Mouse (Mus musculus) lung, embryonic 14.5 days (tissue): ENCODE results near the gene Gfra1. TPM values are rescaled to one million over a fixed set of nuclear protein-coding genes. Genes with fewer than 3 reads are reported as not detected.

ENCODE experiments used
- ATAC-seq: fragments of 200-750 bp; cut with Nextera tagmentation; 2 replicates; pipeline ENCODE4 v1.8.0; 2017; ENCODE audit warnings: mild to moderate bottlenecking, moderate TSS enrichment, moderate library complexity; ENCODE audit not compliant: insufficient read depth
- DNase-seq: peaks from one replicate; pipeline ENCODE4 v3.0.0-alpha.2; 2015
- H3K27ac ChIP-seq: fragments of 300-500 bp; sonication (generic); 2 replicates; pipeline ENCODE4 v1.5.1; 2014; ENCODE audit warnings: low read depth, mild to moderate bottlenecking, moderate library complexity
- H3K27me3 ChIP-seq: fragments of 300-500 bp; sonication (generic); 2 replicates; pipeline ENCODE4 v1.6.1; 2014; ENCODE audit warnings: low read length, control low read depth; ENCODE audit not compliant: insufficient read depth
- H3K36me3 ChIP-seq: fragments of 300-500 bp; sonication (generic); 2 replicates; pipeline ENCODE4 v1.6.1; 2014; ENCODE audit warnings: control low read depth; ENCODE audit not compliant: insufficient read depth
- H3K4me1 ChIP-seq: fragments of 300-500 bp; sonication (generic); 2 replicates; pipeline ENCODE4 v1.6.1; 2014; ENCODE audit warnings: antibody characterized with exemption, control low read depth; ENCODE audit not compliant: insufficient read depth
- H3K4me2 ChIP-seq: fragments of 300-500 bp; sonication (generic); 2 replicates; pipeline ENCODE4 v1.6.1; 2014; ENCODE audit warnings: mild to moderate bottlenecking
- H3K4me3 ChIP-seq: fragments of 300-500 bp; sonication (generic); 2 replicates; pipeline ENCODE4 v1.5.1; 2014; ENCODE audit warnings: low read depth, low read length
- H3K9ac ChIP-seq: fragments of 300-500 bp; sonication (generic); 2 replicates; pipeline ENCODE4 v1.6.1; 2014
- H3K9me3 ChIP-seq: fragments of 300-500 bp; sonication (generic); 2 replicates; pipeline ENCODE4 v1.6.1; 2016; ENCODE audit warnings: low read depth, low read length, control low read depth
- CTCF ChIP-seq: IDR thresholded peaks from 2 replicates; pipeline ENCODE4 v1.5.1; 2016; ENCODE audit warnings: antibody characterized with exemption, low read depth
- WGBS: fragments of 180-500 bp; shearing (Covaris S2); extraction: QIAGEN DNeasy Blood & Tissue Kit; methylation state at CpG from one replicate; pipeline ENCODE4 v1.1.7; 2014; 5-methylcytosine and 5-hydroxymethylcytosine counted together
- polyA plus RNA-seq: library from polyadenylated mRNA; unstranded; fragments of >200 nt; fragmentation: Nextera tagmentation; extraction: Ambion mirVana; gene quantifications from 2 replicates; pipeline ENCODE4 v1.2.1, GENCODE M21; 2014

Gene Gfra1
- polyA plus RNA-seq = 6.7 and 7.7 TPM in 2 replicates

DNA sequence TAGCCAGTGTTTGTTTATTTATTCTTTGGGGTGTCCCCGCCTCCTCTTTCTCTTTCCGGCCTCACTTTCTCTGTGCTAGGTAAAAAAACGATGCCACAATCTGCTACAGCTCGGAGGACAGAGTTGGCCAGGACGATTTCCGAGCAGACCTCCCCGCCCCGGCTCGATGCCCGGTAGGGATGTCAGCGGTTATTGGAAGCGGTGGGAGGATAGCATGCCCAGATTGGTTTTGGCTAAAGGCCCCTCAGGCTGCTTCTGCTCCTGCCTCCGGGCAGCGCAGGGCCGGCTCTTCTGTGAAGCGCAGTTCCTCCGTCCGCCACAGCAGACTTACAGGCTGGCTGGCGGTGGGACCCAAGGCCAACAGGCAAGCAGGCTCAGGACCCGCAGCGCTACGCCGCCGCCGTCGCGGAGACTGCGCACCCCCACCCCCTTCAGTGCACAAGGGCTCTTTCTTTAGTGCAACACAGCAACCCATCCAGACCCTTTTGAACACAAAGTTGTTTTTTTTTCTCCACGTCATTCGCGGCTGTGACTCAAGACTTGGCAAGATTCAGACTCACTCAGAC is at the start of gene Gfra1:
Gfra1 (minus strand) TSS at position 414 of the 566 bp plus-strand sequence.
- no peak within 1 kb of the TSS for H3K27ac ChIP-seq
- peak within 1 kb of the TSS; percentile 38 for H3K9ac ChIP-seq
- peaks cover 15% of the 10 kb centered on the region; the same call in 1 of the 2 replicates for H3K4me1 ChIP-seq
- peak within 1 kb of the TSS; percentile 49 for H3K4me3 ChIP-seq
- WGBS = under 1% methylated on average over 31 of the region's 31 CpGs
- H3K9me3 ChIP-seq = no peaks in the 10 kb centered on the region
- DNase-seq (peak; percentile 79), ATAC-seq (peak; percentile 59)
- H3K4me2 ChIP-seq = peak within 1 kb of the TSS; percentile 96
- no peaks in the 10 kb centered on the region for H3K36me3 ChIP-seq
- H3K27me3 ChIP-seq = peaks cover 37% of the 10 kb centered on the region
- TF ChIP-seq CTCF = peak; percentile 54

DNA sequence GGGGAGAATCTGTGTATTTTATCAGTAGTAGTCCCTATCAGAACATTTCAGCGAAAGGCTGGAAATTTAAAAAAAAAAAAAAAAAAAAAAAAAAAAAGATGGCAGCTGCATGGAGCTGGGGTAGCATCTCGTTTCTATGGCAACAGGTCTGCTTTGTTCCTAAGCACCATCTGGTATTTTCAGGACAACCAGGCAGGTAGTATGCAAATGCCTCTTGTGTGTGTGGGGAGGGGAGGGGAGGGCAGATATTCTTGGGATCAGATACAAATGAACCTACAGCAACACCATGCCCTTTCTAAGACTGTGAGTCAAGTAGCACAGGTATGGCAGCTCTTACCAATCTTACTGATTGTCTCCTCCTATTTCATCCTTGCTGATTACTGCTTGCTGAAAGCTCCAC is 44.3 kb upstream of the Gfra1 start:
- 84% methylated on average over 2 of the region's 2 CpGs for WGBS
- Histone ChIP-seq H3K27me3 (peaks cover 5% of the 10 kb centered on the region; the same call in 1 of the 2 replicates), H3K9me3 (no peaks in the 10 kb centered on the region), H3K36me3 (no peaks in the 10 kb centered on the region), H3K9ac (no peak overlapping the region), H3K4me2 (no peak overlapping the region), H3K4me3 (no peak overlapping the region), H3K27ac (no peak overlapping the region), H3K4me1 (no peaks in the 10 kb centered on the region)
- ATAC-seq (0 out of 2 replicates have a peak, but pooled peaks have one; percentile 6), DNase-seq (peak; percentile 21)
- TF ChIP-seq CTCF = no peak

DNA sequence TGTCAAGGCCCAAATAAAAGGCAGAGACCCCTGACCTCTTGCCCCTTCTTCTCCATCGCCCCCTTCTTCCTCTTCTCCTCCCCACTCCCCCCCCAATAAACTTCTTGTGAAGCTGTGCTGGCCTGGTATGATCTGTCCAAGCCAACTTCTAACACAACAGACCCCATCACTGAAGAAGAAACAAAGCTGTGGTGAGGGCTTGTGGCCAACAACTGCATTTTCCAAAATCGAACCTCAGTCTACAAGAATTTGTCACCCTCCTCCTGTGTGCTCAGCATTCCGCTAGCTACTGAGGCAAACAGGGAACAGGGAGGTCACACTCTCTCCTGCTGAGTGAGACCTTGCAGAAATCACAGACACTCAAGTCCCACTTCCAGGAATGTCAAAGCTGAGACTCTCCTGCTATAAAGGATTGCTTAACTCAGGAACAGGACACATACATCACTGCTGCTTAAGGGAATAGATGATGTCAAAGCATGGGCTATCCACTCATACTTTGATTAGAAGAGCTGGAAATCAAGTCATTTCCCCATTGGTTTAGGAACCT is 43.8 kb upstream of the Gfra1 start:
- peak; percentile 38 for ATAC-seq
- H3K27ac ChIP-seq = no peak overlapping the region
- peak; percentile 46 for DNase-seq
- H3K9ac ChIP-seq = no peak overlapping the region
- peaks cover 9% of the 10 kb centered on the region; the same call in 1 of the 2 replicates for H3K27me3 ChIP-seq
- H3K4me2 ChIP-seq = no peak overlapping the region
- 33% methylated on average over 3 of the region's 3 CpGs for WGBS
- no peaks in the 10 kb centered on the region for H3K36me3 ChIP-seq
- H3K4me3 ChIP-seq = no peak overlapping the region
- H3K4me1 ChIP-seq = no peaks in the 10 kb centered on the region; the same call in 1 of the 2 replicates
- H3K9me3 ChIP-seq = no peaks in the 10 kb centered on the region
- no peak for TF ChIP-seq CTCF

DNA sequence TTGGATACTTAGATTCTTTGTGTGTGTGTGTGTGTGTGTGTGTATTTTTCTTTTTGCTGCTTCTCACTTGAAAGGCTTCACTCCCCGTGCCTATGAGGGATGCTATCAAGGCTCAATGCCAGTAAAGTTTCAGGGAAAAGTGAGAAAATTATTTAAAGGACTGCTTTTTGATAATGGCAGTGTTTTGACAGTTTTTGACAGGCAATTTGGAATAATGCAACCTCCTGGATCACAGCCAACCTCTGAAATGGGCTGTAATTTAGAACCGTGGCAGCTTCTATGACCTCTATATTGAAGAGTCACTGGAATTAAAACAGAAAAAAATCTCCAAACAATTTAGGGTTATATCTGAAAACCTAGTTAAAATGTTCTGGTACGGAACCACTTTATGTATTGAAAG is 41.4 kb upstream of the Gfra1 start:
- 26% methylated on average over 3 of the region's 3 CpGs for WGBS
- H3K9ac ChIP-seq = no peak overlapping the region
- no peaks in the 10 kb centered on the region for H3K36me3 ChIP-seq
- ATAC-seq (no peak), DNase-seq (peak; percentile 85)
- peaks cover 6% of the 10 kb centered on the region; the same call in 1 of the 2 replicates for H3K27me3 ChIP-seq
- no peak overlapping the region for H3K27ac ChIP-seq
- H3K4me2 ChIP-seq = no peak overlapping the region
- H3K9me3 ChIP-seq = no peaks in the 10 kb centered on the region
- no peak overlapping the region for H3K4me3 ChIP-seq
- H3K4me1 ChIP-seq = no peaks in the 10 kb centered on the region; the same call in 1 of the 2 replicates
- no peak for TF ChIP-seq CTCF

DNA sequence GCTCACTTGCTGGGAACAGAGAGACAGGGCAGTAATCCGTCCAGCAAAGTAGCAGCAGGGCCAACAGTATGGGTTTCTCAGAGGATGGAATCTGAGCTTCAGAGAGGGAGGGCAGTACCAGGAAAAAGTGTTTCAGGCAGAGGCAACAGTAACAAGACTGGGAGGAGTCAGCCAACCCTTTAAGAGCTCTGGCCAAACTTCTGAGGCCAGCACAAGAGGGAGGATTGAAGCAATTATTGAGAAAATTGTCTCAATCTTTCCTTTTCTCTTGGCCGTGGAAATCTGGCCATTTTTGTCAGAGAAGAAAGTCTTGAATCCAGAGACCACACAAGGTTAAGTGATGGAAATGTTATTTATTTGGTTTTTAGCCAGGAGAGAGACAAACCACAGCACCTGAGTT is 31.0 kb upstream of the Gfra1 start:
- TF ChIP-seq CTCF = no peak
- H3K36me3 ChIP-seq = no peaks in the 10 kb centered on the region
- no peak overlapping the region for H3K9ac ChIP-seq
- no peaks in the 10 kb centered on the region for H3K9me3 ChIP-seq
- no peak overlapping the region for H3K4me3 ChIP-seq
- H3K4me1 ChIP-seq = no peaks in the 10 kb centered on the region
- H3K27ac ChIP-seq = no peak overlapping the region
- DNase-seq (no peak), ATAC-seq (no peak)
- H3K4me2 ChIP-seq = no peak overlapping the region
- no peaks in the 10 kb centered on the region for H3K27me3 ChIP-seq
- WGBS = 53% methylated on average over 2 of the region's 2 CpGs

DNA sequence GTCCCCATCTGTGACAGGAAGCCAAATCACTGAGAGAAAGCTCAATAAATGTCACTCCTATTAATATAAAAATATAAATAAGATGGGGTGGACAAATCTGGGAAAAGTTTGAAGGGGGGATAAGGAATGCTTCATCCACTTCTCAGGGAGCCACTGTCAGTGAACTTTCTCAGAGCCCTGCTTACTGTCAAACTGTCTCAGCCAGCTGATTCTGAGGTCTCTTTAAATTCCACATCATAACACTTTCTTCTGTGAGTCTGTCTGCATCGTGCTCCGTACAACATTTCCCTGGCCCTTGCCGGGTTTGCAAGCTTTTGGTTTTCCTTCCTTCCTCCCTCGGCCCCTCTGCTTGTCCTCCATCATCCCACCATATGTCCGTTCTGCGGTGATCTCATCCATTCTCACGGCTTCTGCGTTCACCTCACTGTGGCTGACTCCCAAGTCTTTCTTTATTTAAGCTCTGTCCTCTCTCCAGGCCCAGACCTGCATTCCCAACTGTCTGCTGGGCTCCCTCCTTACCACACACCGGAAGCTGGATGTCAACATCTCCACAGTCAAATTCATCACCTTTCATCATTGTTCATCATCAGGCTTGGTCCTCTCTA is 26.8 kb upstream of the Gfra1 start:
- Histone ChIP-seq H3K27me3 (no peaks in the 10 kb centered on the region), H3K4me2 (no peak overlapping the region), H3K4me1 (no peaks in the 10 kb centered on the region), H3K9ac (no peak overlapping the region), H3K27ac (no peak overlapping the region), H3K9me3 (peaks cover 7% of the 10 kb centered on the region; the same call in 1 of the 2 replicates), H3K36me3 (no peaks in the 10 kb centered on the region), H3K4me3 (no peak overlapping the region)
- DNase-seq = no peak
- no peak for ATAC-seq
- TF ChIP-seq CTCF = no peak
- WGBS = 41% methylated on average over 9 of the region's 9 CpGs

DNA sequence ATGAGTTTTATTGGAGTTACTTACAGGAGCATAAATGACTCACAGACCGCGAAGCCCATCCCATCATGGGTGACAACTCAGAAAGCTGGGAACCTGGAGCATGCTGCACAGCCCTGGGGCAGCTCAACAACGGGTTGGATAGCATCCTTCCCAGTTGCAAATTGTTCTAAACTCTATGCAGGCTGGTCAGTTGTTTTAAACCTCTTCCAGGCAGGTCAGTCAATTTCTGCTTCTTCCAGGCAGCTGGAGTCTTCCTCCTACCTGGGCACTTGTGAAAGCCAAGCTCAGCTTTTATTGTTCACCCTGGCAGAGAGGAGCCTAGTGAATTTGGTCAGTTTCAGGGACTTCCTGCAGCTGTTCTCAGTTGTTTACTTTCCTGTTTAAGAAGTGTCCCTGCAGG is 18.5 kb upstream of the Gfra1 start:
- Histone ChIP-seq H3K9me3 (no peaks in the 10 kb centered on the region), H3K27me3 (no peaks in the 10 kb centered on the region), H3K4me3 (no peak overlapping the region), H3K36me3 (no peaks in the 10 kb centered on the region), H3K27ac (no peak overlapping the region), H3K4me1 (no peaks in the 10 kb centered on the region), H3K4me2 (no peak overlapping the region), H3K9ac (no peak overlapping the region)
- no peak for TF ChIP-seq CTCF
- DNase-seq (no peak), ATAC-seq (no peak)
- WGBS = 84% methylated on average over 3 of the region's 3 CpGs
